Mouse (Mus musculus) urinary bladder, postnatal 25 days (tissue): ENCODE results near the gene Kif26b.

Source experiments
- DNase-seq: peaks from one replicate; pipeline ENCODE4 v3.0.0; 2022; ENCODE audit warnings: low spot score

Kif26b gene

DNA sequence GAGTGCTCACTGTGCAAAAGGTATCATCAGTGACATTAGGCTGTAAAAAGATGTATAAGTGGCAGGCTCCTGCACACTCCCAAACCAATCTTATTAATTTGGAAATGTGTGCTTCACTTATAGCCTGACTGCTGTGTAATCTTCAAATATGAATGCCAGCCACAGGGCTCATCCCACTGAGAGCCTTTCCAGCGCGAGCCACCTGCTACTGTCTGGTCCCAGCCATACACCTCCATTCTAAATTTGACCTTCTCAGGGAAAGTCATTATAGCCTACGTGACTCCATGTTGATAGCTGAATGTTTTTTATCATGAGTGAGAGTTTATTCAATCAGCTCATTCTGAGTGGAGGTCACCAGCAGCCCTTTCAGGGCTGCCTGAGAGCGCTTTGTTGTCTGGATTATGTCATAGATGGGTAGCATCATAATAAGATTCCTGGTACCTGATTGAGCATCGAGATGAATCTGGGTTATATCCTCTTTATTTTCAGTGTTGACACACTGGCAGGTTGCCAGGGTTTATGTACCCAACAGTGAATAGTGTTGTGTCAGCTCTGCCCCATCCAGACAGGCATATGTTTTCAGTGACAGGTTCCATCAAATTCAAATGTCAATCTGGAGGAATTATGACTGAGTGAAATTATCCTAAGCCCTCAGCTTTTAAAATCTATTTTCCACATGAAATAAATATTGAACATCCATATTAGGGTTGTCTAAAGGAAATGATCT is 319.6 kb downstream of the Kif26b start:
- no peak for DNase-seq

DNA sequence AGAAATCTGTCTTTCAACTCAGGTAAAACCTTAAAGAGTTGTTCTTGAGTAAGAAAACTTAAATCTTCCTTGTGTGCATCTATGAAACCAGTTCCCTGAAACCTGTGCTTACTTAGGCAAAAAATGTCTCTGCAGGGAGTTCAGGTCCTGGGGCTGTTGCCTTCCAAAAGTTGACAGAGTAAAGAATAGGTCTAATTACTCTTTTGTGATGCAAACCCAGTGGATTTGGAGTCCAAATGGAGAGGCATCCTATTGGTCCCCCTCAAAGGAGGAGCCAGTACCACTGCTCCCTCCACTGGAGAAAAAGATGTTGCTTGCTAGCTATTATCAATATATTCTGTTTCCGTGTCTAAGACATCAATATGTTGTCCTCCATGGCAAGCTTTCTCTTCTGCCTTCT is 321.6 kb downstream of the Kif26b start:
- DNase-seq: no peak

DNA sequence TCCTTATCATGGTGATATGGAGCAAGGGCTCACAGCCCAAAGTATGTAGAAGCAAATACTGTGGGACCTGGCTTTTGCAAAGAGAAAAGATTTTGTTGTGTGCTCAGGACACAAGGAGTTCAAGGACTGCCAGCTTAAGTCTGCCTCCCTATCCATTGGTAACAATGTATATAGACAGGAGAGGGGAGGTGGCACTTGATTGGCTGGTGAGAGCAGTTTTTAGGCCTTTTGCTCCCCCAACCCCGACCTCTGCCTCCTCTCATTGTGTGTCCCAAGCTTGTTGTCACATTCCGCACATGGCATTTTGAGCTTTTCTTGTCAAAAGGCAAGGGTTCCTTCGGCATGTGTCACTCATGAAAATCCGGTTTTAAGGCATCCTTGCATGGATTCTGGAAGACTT is 326.0 kb downstream of the Kif26b start:
- no peak for DNase-seq

DNA sequence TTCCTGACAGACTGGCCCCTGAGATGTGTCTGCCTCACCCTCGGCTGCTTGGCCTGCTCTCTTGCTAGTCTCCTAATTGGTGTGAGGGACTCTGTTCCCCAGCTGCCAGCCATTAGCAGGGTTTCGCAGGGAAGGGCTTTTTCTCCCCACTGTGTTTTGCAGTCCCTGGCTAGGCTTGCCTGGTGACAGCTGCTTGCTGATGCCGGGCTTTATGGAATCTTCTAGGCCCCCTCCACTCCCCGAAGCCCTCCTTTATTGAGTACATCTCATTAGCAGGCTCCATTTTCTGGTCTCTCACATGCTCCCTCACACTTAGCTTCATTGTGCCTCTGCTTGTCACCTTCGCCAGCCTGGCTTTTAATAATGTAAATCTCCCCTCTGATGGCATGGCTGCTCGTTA is 327.0 kb downstream of the Kif26b start:
- no peak for DNase-seq

DNA sequence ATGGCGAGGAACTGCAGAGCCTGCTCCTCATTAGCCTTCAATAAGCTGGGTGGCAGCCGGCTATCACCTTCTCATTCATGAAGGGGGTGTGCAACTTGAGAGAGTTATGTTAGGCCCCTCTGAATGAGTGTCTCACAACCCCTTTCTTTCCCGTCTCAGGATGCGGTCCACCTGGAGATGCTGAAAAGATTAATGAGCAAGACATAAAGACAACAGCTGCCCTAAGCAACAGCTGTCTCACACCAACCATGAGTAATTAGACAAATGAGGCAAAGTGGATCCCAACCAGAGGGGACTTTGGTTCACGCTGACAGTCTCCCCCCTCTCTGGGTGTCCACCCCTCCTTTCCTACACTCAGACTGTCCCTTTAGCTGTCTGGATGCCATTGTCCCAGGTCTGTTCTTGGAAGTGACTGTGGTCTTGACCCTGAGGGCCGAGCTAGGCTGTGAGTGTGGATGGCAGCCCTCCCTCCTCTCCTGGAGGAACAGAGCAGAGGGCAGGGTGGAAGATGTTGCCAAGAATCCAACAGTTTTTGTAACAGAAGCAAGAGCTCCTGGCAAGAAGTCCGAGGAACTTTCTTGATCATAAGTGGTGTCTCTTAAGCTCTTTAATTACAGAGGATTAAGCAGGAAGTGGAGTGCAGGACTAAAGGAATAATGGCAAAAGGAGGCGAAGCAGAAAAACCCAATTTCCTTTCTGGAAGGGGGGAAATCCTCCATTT is 331.9 kb downstream of the Kif26b start:
- DNase-seq: no peak

DNA sequence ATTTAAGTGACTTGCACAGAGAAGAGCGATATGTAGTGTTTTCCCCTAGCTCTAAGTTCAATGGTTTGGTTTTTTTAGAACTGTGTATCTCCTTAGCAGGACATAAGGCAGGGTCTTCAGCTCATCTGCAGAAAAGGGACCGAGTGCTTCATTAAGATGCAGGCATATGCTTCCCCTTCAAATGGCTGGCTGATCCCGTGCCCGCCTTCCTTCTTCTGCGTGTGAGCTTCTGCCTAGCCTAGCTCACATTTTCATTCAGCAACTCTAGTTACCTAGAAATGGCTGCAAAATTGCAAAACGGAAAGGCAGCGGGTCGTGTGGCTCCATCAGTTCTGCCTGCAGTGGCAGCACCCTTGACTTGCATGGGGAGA is 332.5 kb downstream of the Kif26b start:
- DNase-seq: no peak

DNA sequence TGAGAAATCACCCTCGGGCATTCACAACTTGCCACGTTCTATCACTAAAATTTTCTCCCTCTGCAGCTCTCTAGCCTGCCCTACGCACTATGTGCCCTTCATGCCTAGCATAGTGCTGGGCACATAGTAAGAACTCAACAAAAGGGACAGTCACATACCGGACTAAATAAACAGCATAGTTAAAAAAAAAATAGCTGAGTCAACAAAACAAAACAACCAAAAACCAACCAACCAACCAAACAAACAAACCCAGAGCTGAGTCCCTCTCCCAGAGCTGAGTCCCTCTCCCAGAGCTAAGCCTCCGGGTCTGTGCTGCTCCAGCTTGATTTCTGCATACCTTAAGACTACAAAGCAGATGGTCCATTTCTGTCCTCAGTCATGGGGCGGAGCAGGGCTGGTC is 334.8 kb downstream of the Kif26b start:
- no peak for DNase-seq

DNA sequence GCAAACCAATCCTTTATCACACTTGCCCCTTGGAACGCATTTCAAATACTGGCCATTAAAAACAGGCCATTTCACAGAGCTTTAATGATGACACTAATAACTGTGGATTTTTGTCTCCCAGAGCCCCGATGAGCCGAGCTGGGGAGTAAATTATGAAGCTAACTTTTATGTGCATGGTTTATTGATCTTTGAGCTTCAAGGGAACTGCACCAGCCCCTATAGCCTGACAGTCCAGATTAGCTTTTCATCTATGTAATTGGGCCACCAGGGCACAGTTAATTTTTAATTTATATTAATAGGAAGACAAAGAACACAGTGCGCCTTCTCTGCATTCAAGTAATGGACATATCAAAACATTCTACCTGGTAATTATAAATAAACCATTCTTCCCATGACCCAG is 335.4 kb downstream of the Kif26b start:
- DNase-seq: no peak

DNA sequence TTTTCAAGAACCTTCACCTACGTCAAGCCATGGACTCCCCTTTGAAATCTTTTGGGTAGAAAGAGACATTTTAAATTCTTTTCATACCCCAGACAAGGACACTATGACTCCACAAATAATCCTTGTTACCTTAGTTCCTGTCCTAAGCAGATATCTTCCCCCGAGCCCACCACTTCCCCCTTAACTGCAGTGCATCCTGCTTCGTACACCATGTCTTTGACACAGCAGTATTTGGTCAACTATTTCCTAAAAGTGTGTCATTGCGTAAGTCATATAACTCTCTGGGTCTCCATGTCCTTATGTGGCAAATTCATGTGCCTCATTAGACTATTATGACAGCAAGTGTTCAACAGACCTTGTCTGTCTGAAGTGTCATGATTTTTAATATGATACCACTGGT is 337.8 kb downstream of the Kif26b start:
- no peak for DNase-seq

DNA sequence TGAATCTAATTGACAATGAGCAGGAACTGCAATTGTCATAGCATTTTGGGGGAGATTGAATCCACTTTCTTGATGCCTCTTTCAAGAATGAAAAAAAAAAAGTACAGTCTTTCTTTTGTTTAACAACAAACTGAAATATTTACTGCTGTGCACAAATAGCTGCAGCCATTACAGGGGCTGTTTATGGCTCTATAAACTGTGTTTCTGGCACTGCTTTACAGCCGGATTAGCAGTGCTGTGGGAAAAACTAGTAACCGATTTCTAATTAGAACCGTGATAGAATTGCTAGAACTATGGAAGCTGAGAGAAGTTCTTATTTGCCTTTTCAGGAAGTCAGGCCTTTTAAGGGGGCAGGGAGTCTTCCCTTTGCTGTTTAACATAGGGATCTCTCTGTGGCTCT is 342.1 kb downstream of the Kif26b start:
- DNase-seq: no peak

DNA sequence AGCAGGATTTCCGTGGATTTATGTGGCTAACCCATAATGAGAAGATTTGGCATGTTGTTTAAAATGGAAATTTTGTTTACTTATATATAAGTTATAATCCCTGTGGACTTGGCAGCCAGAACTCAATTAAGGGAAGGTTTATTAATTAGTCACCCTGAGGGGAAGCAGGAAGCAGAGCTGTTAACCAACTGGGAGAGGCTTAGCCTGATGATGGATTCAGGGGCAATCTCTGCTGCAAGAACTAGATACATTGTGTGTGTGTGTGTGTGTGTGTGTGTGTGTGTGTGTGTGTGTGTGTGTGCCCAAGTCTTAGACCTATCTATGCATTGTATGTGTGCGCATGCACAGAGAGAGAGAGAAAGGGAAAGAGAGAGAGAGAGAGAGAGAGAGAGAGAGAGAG is 348.0 kb downstream of the Kif26b start:
- DNase-seq: no peak

DNA sequence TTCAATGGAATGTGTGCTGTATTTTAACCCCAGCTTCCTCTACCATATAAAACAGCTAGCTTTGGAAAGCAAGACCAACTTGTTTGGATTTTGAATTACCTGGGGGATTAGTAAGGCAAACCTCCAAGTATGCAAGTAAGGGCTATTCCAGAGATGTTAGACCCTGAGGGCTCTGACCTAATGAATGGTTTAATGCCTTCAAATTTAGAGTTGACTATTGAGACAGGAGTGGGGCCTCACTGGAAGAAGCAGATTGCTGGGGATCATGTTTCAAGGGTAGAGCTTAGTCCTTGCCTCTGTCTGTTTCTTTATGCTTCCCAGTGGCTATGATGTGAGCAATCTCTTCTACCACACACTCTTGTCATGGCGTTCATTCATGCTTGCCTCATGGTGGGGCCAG is 349.8 kb downstream of the Kif26b start:
- no peak for DNase-seq

DNA sequence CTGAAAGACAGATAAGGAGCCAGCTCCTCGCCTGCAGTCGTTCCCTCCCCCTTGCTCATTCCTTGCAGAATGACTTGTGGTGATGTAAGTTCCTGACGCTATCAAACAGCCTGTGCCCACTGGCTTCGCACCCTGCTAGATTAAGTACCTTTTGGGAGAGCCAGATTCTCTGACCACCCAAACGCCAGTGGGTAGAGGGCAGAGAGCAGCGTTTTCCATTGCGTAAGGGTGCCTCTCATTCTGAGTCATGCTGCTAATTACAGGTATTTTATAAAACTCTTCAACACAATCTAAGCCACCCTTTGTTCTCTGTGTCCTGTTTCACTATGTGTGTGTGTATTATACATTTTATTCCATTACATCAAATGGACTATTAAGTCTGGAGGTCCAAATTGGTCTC is 352.0 kb downstream of the Kif26b start:
- DNase-seq: no peak

DNA sequence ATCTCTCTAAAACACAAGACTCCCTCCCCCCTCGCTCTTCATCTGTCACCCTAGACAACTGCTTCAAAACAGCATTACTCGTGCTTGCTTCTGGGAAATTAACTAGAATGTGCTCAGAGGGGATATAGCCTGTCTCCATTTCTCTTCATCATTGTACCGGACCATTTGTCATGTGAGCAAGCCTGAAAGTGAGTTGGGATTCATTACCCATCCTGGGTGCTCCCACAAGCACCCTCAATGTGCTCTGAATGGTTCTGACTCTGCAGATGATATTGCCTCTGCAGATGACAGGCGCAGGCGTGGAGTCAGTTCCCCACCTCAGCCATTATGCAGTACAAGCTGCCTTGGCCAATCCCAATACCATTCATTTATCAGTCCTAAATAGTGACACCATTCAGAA is 357.7 kb downstream of the Kif26b start:
- DNase-seq: no peak

DNA sequence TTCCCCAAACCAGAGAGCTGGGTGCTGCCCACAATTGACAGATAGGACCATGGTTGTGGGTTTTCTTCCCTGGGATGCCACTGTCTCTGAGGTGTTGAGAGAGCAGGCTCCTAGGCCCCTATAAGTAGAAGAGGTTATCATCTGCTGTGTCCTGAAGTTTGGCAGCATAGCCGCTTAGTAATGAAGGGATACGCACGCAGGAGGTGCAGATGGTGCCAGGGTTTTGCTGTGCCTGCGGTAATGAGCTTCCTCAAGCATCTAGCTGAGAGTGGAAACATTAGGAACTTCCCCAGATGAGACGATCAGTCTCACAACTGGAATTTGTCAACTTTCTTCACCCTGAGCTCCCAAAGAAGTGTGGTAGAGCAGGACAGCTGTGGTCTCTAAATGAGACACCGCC is 363.5 kb downstream of the Kif26b start:
- DNase-seq: no peak

DNA sequence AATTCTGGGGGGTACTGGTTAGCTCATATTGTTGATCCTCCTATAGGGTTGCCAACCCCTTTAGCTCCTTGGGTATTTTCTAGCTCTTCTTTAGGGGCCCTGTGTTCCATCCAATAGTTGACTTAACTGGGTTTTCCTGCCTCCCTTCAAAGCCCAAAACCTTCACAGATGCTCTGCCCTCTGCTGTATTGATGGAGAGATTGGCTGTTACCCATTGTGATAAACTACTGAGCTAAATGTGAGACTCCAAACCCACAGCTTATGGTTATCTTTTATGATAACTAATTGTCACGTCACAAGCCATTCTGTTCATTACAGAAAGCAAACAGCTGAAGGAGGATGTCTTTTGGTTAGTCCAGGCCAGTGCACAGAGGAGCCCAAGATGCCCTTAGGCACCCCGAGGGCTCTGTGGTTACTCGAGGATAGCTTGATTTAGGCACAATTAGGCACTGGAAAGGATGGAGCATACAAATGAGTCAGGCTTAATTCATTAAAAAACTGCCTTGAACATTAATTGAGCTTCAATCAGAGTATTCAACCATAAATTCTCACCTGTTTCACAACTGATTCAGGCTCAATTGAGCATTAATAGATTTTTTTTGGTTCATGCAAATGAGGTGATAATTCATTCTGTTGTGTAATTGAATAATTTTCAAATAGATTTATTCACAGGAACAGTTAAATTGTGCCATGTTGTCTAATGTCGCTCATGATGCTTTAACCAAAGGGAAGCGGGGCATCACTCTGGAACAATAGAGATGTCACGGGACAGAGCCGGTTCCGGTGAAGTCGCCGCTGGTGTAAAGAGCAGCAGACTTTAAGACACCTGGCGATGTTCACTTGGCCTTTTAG is 364.5 kb downstream of the Kif26b start:
- DNase-seq: no peak

DNA sequence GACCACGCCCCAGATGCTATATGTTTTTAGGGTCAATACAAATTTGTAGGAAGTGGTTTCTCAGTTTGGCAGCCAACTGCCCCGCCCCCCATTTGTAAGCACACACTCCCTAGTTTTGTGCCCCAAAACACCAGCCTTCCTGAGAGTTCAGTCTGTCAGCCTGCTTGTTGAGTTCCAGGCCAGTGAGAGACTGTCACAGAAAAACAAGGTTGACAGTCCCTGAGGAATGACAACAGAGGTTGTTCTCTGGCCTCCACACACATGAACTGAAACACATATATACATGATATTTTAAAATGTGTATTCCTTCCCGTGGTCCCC is 365.1 kb downstream of the Kif26b start:
- DNase-seq: no peak

DNA sequence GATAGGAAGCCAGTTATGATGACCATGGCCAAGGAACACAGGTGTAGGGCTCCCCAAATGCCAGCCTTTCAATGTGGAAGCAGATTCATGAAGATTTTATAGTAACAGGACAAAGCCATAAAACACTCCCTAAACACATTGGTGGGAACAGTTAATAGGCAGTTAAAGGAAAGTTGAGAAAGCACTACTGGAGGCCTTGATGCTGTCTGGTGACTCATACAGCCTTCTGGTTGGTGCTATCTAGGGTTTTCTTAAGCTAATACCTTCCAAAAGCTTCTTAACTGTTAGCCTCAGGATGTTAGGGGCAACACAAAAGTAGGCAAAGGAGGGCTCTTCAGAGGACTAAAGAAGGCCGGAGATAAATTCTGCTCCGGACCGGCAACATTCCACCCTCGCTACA is 366.7 kb downstream of the Kif26b start:
- DNase-seq: no peak

DNA sequence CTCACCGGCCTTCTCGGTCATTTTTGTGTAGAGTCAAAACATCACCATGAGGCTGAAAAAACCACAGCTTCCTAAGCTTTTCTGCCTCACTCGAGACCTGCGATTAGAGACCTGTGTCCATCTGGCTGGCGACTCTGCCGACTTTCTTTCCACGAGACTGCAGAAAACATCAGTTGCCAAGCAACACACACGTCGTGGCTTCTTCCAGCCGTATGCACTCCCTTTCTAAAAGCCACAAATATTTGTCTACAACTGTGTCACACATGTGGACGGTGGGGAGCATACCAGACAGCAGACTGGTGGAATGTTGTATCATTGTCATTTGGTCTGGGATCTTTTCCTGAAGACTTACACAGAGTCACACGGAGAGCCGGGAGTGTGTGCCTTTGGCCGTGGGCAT is 382.0 kb downstream of the Kif26b start:
- DNase-seq: no peak

DNA sequence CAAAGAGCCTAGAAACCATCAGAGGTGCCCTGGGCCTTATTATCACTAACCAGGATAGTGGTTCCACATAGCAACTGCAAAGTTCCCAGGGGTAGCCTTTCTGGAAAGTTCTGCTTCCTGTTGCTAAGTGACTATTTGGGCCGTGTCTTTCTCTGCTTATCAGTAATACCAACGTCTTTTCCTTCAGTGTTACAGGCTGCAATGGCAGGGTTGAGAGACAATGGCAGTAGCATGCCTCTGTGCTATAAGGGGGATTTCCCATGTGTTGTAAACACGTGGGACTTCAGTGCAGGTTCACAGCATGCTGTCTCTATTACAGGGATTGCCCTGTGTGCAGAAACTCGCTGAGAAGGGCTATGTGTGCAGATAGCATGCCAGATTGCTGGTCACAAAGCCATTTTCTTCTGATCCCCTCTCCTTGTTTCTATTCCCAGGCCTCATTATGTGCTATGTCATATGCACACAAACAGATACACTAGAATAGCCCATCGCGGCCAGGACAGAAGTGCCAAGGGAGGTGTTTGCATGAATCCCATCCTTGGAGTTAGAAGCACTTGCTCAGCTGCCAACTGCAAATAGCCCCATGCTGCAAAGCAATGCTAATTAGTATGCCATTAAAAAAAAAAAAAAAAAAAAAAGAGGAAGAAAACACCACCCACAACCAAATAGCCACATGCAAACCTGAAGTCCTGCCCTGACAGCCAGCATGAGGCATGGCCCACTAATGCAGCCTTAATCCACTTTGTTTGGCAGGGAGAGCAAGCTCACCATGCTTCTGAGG is 384.2 kb downstream of the Kif26b start:
- DNase-seq: no peak

DNA sequence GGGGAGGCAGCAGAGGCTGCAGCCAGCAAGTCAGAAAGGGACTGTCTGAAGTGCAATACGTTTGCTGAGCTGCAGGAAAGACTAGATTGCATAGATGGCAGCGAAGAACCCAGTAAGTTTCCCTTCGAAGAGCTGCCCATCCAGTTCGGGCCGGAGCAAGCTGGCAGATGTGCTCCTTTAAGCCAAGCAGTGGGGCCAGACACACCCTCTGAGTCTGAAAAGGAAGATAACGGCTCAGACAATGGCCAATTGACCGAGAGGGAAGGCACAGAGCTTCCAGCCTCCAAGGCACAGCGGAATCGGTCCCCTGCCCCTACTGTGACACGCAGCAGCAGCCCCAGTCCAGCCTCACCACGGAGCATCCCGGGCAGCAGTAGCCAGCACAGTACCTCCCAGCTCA is 386.1 kb downstream of the Kif26b start:
- DNase-seq: no peak

DNA sequence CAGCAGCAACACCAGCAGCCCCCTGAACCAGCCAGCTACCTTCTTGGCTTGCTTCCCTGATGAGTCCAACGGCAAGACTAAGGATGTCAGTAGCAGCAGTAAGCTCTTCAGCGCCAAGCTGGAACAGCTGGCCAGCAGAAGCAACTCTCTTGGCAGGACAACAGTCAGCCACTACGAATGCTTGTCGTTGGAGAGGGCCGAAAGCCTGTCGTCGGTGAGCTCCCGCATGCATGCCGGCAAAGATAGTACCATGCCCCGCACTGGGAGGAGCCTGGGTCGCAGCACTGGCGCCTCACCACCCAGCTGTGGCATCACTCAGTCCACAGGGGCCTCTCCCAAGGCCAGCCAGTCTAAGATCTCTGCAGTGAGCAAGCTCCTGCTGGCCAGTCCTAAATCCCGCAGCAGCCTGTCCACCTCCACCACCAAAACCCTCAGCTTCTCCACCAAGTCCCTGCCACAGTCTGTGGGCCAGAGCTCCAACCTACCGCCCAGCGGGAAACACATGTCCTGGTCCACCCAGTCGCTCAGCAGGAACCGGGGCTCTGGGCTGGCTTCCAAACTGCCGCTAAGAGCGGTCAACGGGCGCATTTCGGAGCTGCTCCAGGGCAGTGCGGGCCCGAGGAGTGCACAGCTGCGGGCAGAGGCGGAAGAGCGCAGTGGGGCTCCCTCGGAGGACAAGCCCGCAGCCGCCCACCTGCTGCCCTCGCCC is 388.4 kb downstream of the Kif26b start:
- no peak for DNase-seq
